Mouse (Mus musculus) monocyte, adult 2 months (primary cell): Measurements from ENCODE around the gene Adarb1.
A peak's percentile ranks its signal among the peaks of the same experiment; 100 is the strongest.
"Not testable (repeated sequence)": the region's sequence is repeated elsewhere in the genome, so short reads cannot be mapped to it uniquely, and the experiment has no call there.

Experiments used
- DNase-seq, 2 experiments: peaks; one replicate each; pipeline ENCODE4 v3.0.0; 2022; ENCODE audit warnings: low spot score in 2 of 2, low read depth in 1 of 2

Gene Adarb1

GRCm38 (mm10) chr10:77321611-77322010, 96.5 kb downstream of the Adarb1 start:
- DNase-seq, result no peak

- no peak for DNase-seq
These were observed 97.1 kb downstream of the Adarb1 start for GRCm38 (mm10) chr10:77321001-77321400.

GRCm38 (mm10) chr10:77315682-77316081, 102.4 kb downstream of the Adarb1 start:
- DNase-seq, result no peak

- no peak for DNase-seq
These were observed 103.3 kb downstream of the Adarb1 start for GRCm38 (mm10) chr10:77314711-77315266.

DNA sequence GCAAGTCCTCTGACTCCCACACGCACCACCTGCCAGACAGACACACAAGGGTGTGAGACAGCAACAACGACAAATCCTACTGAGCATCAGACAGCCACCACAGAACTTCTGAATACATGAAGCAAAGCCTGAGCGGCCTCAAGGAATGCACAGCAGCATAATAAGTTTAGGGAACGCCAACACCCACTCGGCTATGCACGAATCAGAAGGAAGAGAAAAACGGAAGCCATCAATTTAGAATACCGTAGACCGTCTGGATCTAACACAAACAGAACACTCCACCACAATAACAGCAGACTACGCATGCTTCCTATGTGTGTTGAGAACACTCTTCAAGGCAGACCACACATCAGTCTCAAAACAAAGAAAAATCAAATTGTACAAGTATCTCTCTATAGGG, 109.1 kb downstream of the Adarb1 start:
- no peak for DNase-seq

DNA sequence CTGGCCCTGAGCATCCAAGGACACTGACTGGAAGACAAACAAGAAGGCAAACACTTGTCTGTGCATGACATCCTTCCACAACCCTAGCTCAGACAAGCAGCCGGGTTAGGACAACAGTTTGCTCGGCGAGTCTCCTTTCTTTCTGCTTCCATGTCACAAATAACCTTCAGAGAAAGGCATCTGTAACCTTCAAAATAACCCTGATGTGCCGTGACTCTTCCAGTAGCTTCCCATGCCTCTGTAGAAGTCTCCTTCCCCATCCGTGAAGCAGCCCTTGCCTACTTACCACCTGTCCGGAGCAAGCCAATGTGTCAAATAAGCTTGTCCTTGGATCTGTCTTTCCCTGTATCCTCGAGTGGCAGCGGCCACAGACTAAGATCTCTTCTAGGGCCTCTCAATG, 112.3 kb downstream of the Adarb1 start:
- no peak for DNase-seq

GRCm38 (mm10) chr10:77304840-77305533, 113.1 kb downstream of the Adarb1 start:
- no peak for DNase-seq

DNA sequence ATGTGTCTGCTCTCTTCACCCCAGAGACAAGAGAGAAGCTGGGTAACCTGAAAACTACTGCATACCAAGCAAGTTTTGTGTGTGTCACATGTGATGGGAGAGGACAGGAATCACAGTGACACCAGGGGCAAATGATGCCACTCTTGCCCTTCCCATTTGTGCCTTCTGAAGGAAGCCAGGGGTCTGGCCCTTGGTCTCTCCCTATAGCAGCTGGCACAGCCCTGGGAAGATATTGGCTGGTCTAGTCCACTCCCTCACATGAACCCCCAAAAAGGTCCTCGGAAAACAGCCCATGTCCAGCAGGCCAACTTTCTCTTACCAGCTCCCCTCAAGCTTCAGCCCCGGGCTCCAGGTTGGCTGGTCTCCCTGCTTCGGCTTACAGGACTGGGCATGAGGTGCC, 113.7 kb downstream of the Adarb1 start:
- no peak for DNase-seq

GRCm38 (mm10) chr10:77300934-77301297, 117.2 kb downstream of the Adarb1 start:
- no peak for DNase-seq

GRCm38 (mm10) chr10:77300237-77300933, 117.7 kb downstream of the Adarb1 start:
- no peak for DNase-seq

DNA sequence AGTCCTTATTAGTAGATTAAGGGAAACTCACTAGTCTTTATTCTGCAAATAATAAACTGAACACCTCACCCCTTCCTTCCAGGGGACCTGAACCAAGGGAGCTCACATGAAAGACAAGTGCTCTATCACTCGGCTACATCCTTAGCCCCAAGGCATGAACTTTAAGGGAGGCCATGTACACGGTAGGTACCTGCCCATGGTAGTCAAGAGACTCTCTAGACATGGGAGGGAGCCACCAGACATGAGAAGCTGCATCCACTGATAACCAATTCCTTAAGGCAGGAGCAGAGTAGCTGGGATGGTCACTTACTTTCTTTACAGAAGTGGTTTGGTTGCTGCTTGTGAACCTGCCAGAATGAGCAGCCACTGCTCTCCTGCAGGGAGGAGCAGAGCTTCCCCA, 118.9 kb downstream of the Adarb1 start:
- DNase-seq, result no peak

GRCm38 (mm10) chr10:77298621-77299020, 119.4 kb downstream of the Adarb1 start:
- DNase-seq, result no peak

GRCm38 (mm10) chr10:77294691-77295090, 123.4 kb downstream of the Adarb1 start:
- no peak for DNase-seq

DNA sequence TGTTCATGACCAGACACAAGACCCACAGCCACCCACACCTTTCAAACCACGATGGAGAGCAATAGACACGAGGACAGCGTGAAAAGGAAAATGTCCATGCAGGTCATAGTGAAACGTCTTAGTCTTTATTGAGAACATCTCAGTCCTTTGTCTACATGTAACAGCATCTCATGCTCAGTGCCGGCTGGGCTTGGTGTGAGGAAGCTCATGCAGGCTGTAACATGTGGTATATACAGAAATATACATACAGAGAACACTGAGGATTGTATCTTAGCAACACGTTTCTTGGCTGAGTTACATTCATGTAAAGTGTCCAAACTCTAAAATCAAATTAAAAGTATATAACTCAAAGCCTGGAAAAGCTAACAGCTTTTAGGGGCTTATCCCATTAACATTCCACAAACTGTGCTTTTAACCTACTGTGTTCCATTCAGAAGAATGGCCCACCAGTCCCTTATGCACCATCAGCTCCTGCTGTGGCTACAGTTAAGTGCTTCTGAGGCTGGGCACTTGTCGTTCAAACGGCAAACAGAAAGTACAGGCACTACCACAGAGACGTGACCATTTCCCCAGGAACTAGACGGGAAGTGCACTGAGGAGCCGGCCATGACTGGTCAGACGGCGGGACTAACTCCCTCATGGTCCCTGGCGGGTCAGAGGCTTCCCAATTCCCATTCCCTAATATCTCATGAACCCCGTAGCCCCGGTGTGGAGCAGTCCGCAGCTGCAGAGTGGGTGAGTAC, 127.3 kb downstream of the Adarb1 start:
- no peak for DNase-seq

DNA sequence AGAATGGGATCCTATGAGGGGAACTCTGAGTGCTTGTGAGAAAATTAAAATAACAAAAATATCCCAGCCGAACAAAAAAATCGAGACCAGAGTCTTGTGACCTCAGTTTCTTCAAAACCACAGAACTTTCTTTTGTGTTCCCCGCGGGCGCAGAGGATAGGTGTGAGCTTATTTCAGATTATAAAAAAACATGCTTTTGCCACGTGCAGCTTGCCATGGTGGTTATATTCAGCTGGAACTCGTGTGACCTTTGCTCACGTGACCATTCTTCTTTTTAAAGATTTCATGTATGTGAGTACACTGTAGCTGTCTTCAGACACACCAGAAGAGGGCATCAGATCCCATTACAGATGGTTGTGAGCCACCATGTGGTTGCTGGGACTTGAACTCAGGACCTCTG, 128.5 kb downstream of the Adarb1 start:
- DNase-seq, result no peak

GRCm38 (mm10) chr10:77288639-77289195, 129.4 kb downstream of the Adarb1 start:
- DNase-seq, result no peak

DNA sequence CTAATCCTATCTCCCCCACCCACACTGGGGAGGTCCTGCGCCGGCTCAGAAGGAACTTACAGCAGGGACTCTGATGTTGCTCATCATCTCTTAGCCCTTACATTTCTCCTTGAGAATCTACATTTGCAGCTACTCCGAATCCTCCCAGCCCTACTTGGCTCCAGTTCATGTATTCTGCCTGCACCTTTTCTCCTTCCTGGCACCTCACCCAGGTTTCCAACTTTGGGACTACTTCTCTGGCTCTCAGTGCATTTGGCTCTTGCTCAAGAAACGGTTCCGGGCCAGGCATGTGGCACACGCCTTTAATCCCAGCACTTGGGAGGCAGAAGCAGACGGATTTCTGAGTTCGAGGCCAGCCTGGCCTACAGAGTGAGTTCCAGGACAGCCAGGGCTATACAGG, 130.4 kb downstream of the Adarb1 start:
- no peak for DNase-seq

- DNase-seq, result no peak
These were observed 133.2 kb downstream of the Adarb1 start for GRCm38 (mm10) chr10:77284832-77285231.

- DNase-seq, result peak in 1 of 2 experiments; percentile 40
These were observed 135.2 kb downstream of the Adarb1 start for GRCm38 (mm10) chr10:77282822-77283221.

DNA sequence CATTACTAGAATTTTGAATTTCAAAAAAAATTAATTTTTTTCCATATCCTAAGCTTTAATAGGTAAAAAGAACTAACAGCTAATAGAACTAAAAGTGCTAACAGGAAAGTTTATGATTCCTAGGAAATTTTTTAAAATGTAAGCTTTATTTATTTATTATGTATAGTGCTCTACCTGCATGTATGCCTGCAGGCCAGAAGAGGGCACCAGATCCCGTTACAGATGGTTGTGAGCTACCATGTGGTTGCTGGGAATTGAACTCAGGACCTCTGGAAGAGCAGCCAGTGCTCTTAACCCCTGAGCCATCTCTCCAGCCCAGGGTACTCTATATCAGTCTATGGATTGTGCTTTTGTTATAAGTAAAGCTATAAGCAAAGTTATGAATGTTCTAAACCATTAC, 136.0 kb downstream of the Adarb1 start:
- DNase-seq, result not testable (repeated sequence)

GRCm38 (mm10) chr10:77273798-77274197, 144.3 kb downstream of the Adarb1 start:
- no peak for DNase-seq
